Mouse (Mus musculus) intestine, embryonic 14.5 days (tissue): ENCODE measurements around the gene Ccl22. TPM values are rescaled to one million over a fixed set of nuclear protein-coding genes. Genes with fewer than 3 reads are reported as not detected.

ENCODE experiments used
- ATAC-seq: fragments of 200-750 bp; cut with Nextera tagmentation; replicated peaks from 2 replicates; pipeline ENCODE4 v1.8.0; 2017; ENCODE audit warnings: low read depth, moderate number of reproducible peaks, moderate TSS enrichment, moderate library complexity; ENCODE audit not compliant: low FRiP score, low TSS enrichment
- DNase-seq: peaks from one replicate; pipeline ENCODE4 v3.0.0-alpha.2; 2018; ENCODE audit warnings: low spot score
- H3K27ac ChIP-seq: fragments of 300-500 bp; sonication (generic); 2 replicates; pipeline ENCODE4 v1.5.1; 2014; ENCODE audit warnings: low read depth, mild to moderate bottlenecking, control low read depth
- H3K27me3 ChIP-seq: fragments of 300-500 bp; sonication (generic); replicated peaks from 2 replicates; pipeline ENCODE4 v1.6.1; 2014; ENCODE audit warnings: low read length, control low read depth; ENCODE audit not compliant: control insufficient read depth, insufficient read depth
- H3K36me3 ChIP-seq: fragments of 300-500 bp; sonication (generic); 2 replicates; pipeline ENCODE4 v1.6.1; 2014; ENCODE audit warnings: low read length, control low read depth; ENCODE audit not compliant: control insufficient read depth, insufficient read depth
- H3K4me1 ChIP-seq: fragments of 300-500 bp; sonication (generic); replicated peaks from 2 replicates; pipeline ENCODE4 v1.6.1; 2014; ENCODE audit warnings: low read length, control low read depth, mixed read lengths; ENCODE audit not compliant: control insufficient read depth, insufficient read depth
- H3K4me2 ChIP-seq: fragments of 300-500 bp; sonication (generic); 2 replicates; pipeline ENCODE4 v1.6.1; 2014; ENCODE audit warnings: low read length
- H3K4me3 ChIP-seq: fragments of 300-500 bp; sonication (generic); 2 replicates; pipeline ENCODE4 v1.5.1; 2014; ENCODE audit warnings: low read depth, low read length, control low read depth, mixed read lengths
- H3K9ac ChIP-seq: fragments of 300-500 bp; sonication (generic); 2 replicates; pipeline ENCODE4 v1.6.1; 2014; ENCODE audit warnings: mild to moderate bottlenecking, low read length
- H3K9me3 ChIP-seq: fragments of 300-500 bp; sonication (generic); 2 replicates; pipeline ENCODE4 v1.6.1; 2016; ENCODE audit warnings: low read length, control low read depth; ENCODE audit not compliant: control insufficient read depth
- WGBS: fragments of 180-500 bp; shearing (Covaris S2); extraction: QIAGEN DNeasy Blood & Tissue Kit; methylation state at CpG from one replicate; pipeline ENCODE4 v1.1.7; 2014; 5-methylcytosine and 5-hydroxymethylcytosine counted together
- polyA plus RNA-seq: library from polyadenylated mRNA; unstranded; fragments of >200 nt; fragmentation: Nextera tagmentation; extraction: Ambion mirVana; gene quantifications from 2 replicates; pipeline ENCODE4 v1.2.1, GENCODE M21; 2014

Gene Ccl22
- polyA plus RNA-seq, 1 experiment from 2014 or later: not detected

- 88% methylated on average over 4 of the region's 4 CpGs for WGBS
- DNase-seq (peak; percentile 25), ATAC-seq (no peak)
- Histone ChIP-seq H3K4me1 (no peaks in the 10 kb centered on the region), H3K4me2 (no peak overlapping the region), H3K9me3 (peaks cover 4% of the 10 kb centered on the region; the same call in 1 of the 2 replicates), H3K4me3 (no peak overlapping the region), H3K27me3 (no peaks in the 10 kb centered on the region), H3K9ac (no peak overlapping the region), H3K27ac (no peak overlapping the region), H3K36me3 (no peaks in the 10 kb centered on the region)
Measured at GRCm38 (mm10) chr8:94741726-94742125, 3.7 kb upstream of the Ccl22 start.

GRCm38 (mm10) chr8:94744484-94744883 is 906 bp upstream of the Ccl22 start:
- ATAC-seq (no peak), DNase-seq (no peak)
- WGBS: 78% methylated on average over 5 of the region's 5 CpGs
- Histone ChIP-seq H3K9me3 (peaks cover 4% of the 10 kb centered on the region; the same call in 1 of the 2 replicates), H3K36me3 (no peaks in the 10 kb centered on the region), H3K4me2 (no peak overlapping the region), H3K4me3 (no peak overlapping the region), H3K4me1 (no peaks in the 10 kb centered on the region), H3K27ac (no peak overlapping the region), H3K9ac (no peak overlapping the region), H3K27me3 (no peaks in the 10 kb centered on the region)

GRCm38 (mm10) chr8:94744972-94745371 is 418 bp upstream of the Ccl22 start:
- H3K4me3 ChIP-seq: no peak overlapping the region
- no peak overlapping the region for H3K9ac ChIP-seq
- H3K9me3 ChIP-seq: peaks cover 4% of the 10 kb centered on the region; the same call in 1 of the 2 replicates
- no peaks in the 10 kb centered on the region for H3K27me3 ChIP-seq
- DNase-seq: no peak
- 81% methylated on average over 9 of the region's 9 CpGs for WGBS
- no peak overlapping the region for H3K4me2 ChIP-seq
- no peak for ATAC-seq
- H3K4me1 ChIP-seq: no peaks in the 10 kb centered on the region
- no peak overlapping the region for H3K27ac ChIP-seq
- no peaks in the 10 kb centered on the region for H3K36me3 ChIP-seq

- Histone ChIP-seq H3K27ac (no peak overlapping the region), H3K9me3 (no peaks in the 10 kb centered on the region), H3K4me2 (no peak overlapping the region), H3K4me1 (no peaks in the 10 kb centered on the region), H3K27me3 (no peaks in the 10 kb centered on the region), H3K36me3 (no peaks in the 10 kb centered on the region), H3K4me3 (no peak overlapping the region), H3K9ac (no peak overlapping the region)
- 83% methylated on average over 8 of the region's 8 CpGs for whole genome bisulfite sequencing
- DNase-seq: no peak
- no peak for ATAC-seq
Measured at GRCm38 (mm10) chr8:94746832-94747231, 1.4 kb downstream of the Ccl22 start.

- ATAC-seq: no peak
Measured at GRCm38 (mm10) chr8:94748363-94748762, 3.0 kb downstream of the Ccl22 start.

GRCm38 (mm10) chr8:94749942-94750341 is 4.6 kb downstream of the Ccl22 start:
- H3K27me3 ChIP-seq: no peaks in the 10 kb centered on the region
- no peaks in the 10 kb centered on the region for H3K36me3 ChIP-seq
- H3K9me3 ChIP-seq: no peaks in the 10 kb centered on the region
- H3K4me2 ChIP-seq: no peak overlapping the region
- DNase-seq (no peak), ATAC-seq (no peak)
- H3K27ac ChIP-seq: no peak overlapping the region
- 81% methylated on average over 3 of the region's 3 CpGs for WGBS
- no peak overlapping the region for H3K4me3 ChIP-seq
- no peak overlapping the region for H3K9ac ChIP-seq
- H3K4me1 ChIP-seq: no peaks in the 10 kb centered on the region

More at GRCm38 (mm10) chr8:94748363-94748762, 3.0 kb downstream of the Ccl22 start:
- H3K4me1 ChIP-seq: no peaks in the 10 kb centered on the region
- no peak overlapping the region for H3K27ac ChIP-seq
- H3K27me3 ChIP-seq: no peaks in the 10 kb centered on the region
- DNase-seq: no peak
- H3K4me3 ChIP-seq: no peak overlapping the region
- H3K9me3 ChIP-seq: no peaks in the 10 kb centered on the region
- 65% methylated on average over 4 of the region's 4 CpGs for WGBS
- no peak overlapping the region for H3K4me2 ChIP-seq
- no peaks in the 10 kb centered on the region for H3K36me3 ChIP-seq
- H3K9ac ChIP-seq: no peak overlapping the region

- Histone ChIP-seq H3K9ac (no peak overlapping the region), H3K4me2 (no peak overlapping the region), H3K36me3 (no peaks in the 10 kb centered on the region), H3K4me3 (no peak overlapping the region), H3K4me1 (no peaks in the 10 kb centered on the region), H3K27me3 (no peaks in the 10 kb centered on the region), H3K27ac (no peak overlapping the region), H3K9me3 (no peaks in the 10 kb centered on the region)
- no peak for DNase-seq
- 79% methylated on average over 10 of the region's 10 CpGs for WGBS
- no peak for ATAC-seq
Measured at GRCm38 (mm10) chr8:94751023-94751849, 5.8 kb downstream of the Ccl22 start.

- Histone ChIP-seq H3K27ac (no peak overlapping the region), H3K27me3 (no peaks in the 10 kb centered on the region), H3K36me3 (no peaks in the 10 kb centered on the region), H3K4me1 (no peaks in the 10 kb centered on the region), H3K4me2 (no peak overlapping the region), H3K9me3 (no peaks in the 10 kb centered on the region), H3K9ac (no peak overlapping the region), H3K4me3 (no peak overlapping the region)
- 79% methylated on average over 2 of the region's 2 CpGs for WGBS
- no peak for ATAC-seq
- DNase-seq: no peak
Measured at GRCm38 (mm10) chr8:94754006-94754405, 8.6 kb downstream of the Ccl22 start.

GRCm38 (mm10) chr8:94754486-94754885 is 9.1 kb downstream of the Ccl22 start:
- ATAC-seq: no peak
- no peaks in the 10 kb centered on the region for H3K27me3 ChIP-seq

More at GRCm38 (mm10) chr8:94754486-94754885, 9.1 kb downstream of the Ccl22 start:
- DNase-seq: no peak
- no peaks in the 10 kb centered on the region for H3K36me3 ChIP-seq
- H3K4me2 ChIP-seq: no peak overlapping the region
- no peak overlapping the region for H3K27ac ChIP-seq
- 72% methylated on average over 2 of the region's 2 CpGs for WGBS
- no peaks in the 10 kb centered on the region for H3K4me1 ChIP-seq
- no peak overlapping the region for H3K4me3 ChIP-seq
- H3K9me3 ChIP-seq: no peaks in the 10 kb centered on the region
- H3K9ac ChIP-seq: no peak overlapping the region
